Mouse (Mus musculus) ovary, postnatal 14 days (tissue): ENCODE data around the gene Med20.

Experiments
- DNase-seq: peaks from one replicate; pipeline ENCODE4 v3.0.0; 2022; ENCODE audit warnings: low spot score

Med20 gene

GRCm38 (mm10) chr17:47610849-47611660, at the start of gene Med20, which contains the start of the genes Bysl and Gm20517:
Gene Med20, plus strand, starts transcription at chr17:47611582.
Gene Bysl, minus strand, starts transcription at chr17:47611492.
Gene Gm20517, plus strand, starts transcription at chr17:47611589.
- DNase-seq = peak; percentile 95

- no peak for DNase-seq
Observed at GRCm38 (mm10) chr17:47562875-47563274, 48.5 kb upstream of the Med20 start.

- no peak for DNase-seq
Observed at GRCm38 (mm10) chr17:47564612-47565011, 46.8 kb upstream of the Med20 start.

GRCm38 (mm10) chr17:47566133-47566532, 45.2 kb upstream of the Med20 start:
- no peak for DNase-seq

- no peak for DNase-seq
Observed at GRCm38 (mm10) chr17:47567271-47567670, 44.1 kb upstream of the Med20 start.

- DNase-seq = no peak
Observed at GRCm38 (mm10) chr17:47568389-47568788, 43.0 kb upstream of the Med20 start.

- DNase-seq = no peak
Observed at GRCm38 (mm10) chr17:47568951-47569527, 42.3 kb upstream of the Med20 start.

- DNase-seq = no peak
Observed at GRCm38 (mm10) chr17:47571621-47572020, 39.8 kb upstream of the Med20 start.

GRCm38 (mm10) chr17:47572436-47572835, 38.9 kb upstream of the Med20 start:
- no peak for DNase-seq

GRCm38 (mm10) chr17:47574028-47574427, 37.4 kb upstream of the Med20 start:
- no peak for DNase-seq

- no peak for DNase-seq
Observed at GRCm38 (mm10) chr17:47574830-47575229, 36.6 kb upstream of the Med20 start.

- no peak for DNase-seq
Observed at GRCm38 (mm10) chr17:47578655-47579054, 32.7 kb upstream of the Med20 start.

GRCm38 (mm10) chr17:47580962-47581361, 30.4 kb upstream of the Med20 start:
- DNase-seq = no peak

- DNase-seq = no peak
Observed at GRCm38 (mm10) chr17:47588517-47588916, 22.9 kb upstream of the Med20 start.

GRCm38 (mm10) chr17:47591073-47591472, 20.3 kb upstream of the Med20 start:
- DNase-seq = no peak

GRCm38 (mm10) chr17:47593215-47593853, 18.0 kb upstream of the Med20 start:
- DNase-seq = peak; percentile 90

- DNase-seq = no peak
Observed at GRCm38 (mm10) chr17:47593854-47594182, 17.6 kb upstream of the Med20 start.

- peak; percentile 27 for DNase-seq
Observed at GRCm38 (mm10) chr17:47594183-47594968, 17.0 kb upstream of the Med20 start.

GRCm38 (mm10) chr17:47594969-47595247, 16.5 kb upstream of the Med20 start:
- DNase-seq = no peak

GRCm38 (mm10) chr17:47595248-47596161, 15.9 kb upstream of the Med20 start:
- peak; percentile 42 for DNase-seq

GRCm38 (mm10) chr17:47596162-47596838, 15.1 kb upstream of the Med20 start:
- no peak for DNase-seq
